In genomic region chr8:127505286-127505685, GRCm38 (mm10) we compare ENCODE assay signal across 17 mouse cellular contexts.
"Had no signal": no experiment of that assay in that cellular context is flagged by ENCODE, and none has a peak within 500 bp of the region (broad histone marks: within the 10 kb centered on the region; RNA-seq: fewer than 3 reads in every experiment).

No protein-coding gene starts in this region.

- H3K27ac ChIP-seq: left cerebral cortex, adult 2 months; liver, embryonic 15.5 days; macrophage had no signal

- H3K36me3 ChIP-seq: liver, embryonic 15.5 days had no signal

- H3K9me3 ChIP-seq: liver, embryonic 15.5 days; megakaryocyte, embryonic 14.5 days had no signal

- H3K4me3 ChIP-seq: left cerebral cortex, adult 2 months; liver, embryonic 15.5 days; megakaryocyte, embryonic 14.5 days had no signal

- H3K4me1 ChIP-seq: liver, embryonic 15.5 days had no signal

- H3K4me2 ChIP-seq: liver, embryonic 15.5 days; lung, embryonic 14.5 days; midbrain, embryonic 11.5 days had no signal

- H3K9ac ChIP-seq: liver, embryonic 15.5 days; lung, embryonic 14.5 days had no signal

- DNase-seq: kidney, adult 18-20 months; kidney, adult 9 months; kidney, postnatal 10 days; kidney, postnatal 36 days; layer of hippocampus, postnatal 36 days; lung, embryonic 14.5 days; midbrain, embryonic 14.5 days; thymus, adult 18-20 months; thymus, postnatal 14 days; thymus, postnatal 4 days had no signal

- H3K27me3 ChIP-seq: liver, embryonic 15.5 days; megakaryocyte, embryonic 14.5 days had no signal

- ATAC-seq: inflammation-experienced regulatory T-cells, adult 6 months; intestine, embryonic 16.5 days had no signal
